Mouse (Mus musculus): ENCODE results near the gene Dnmt1. TPM values are rescaled to one million over a fixed set of nuclear protein-coding genes. Genes with fewer than 3 reads are reported as not detected.

Gene Dnmt1
- 121 and 130 TPM in 2 replicates for total RNA-seq (2012; rRNA removed)
- 84.8 and 89.9 TPM in 2 replicates for total RNA-seq (2014; rRNA removed)
- 145 and 190 TPM in 2 replicates for polyA plus RNA-seq (2012; ENCODE audit: insufficient read length, low read depth)

GRCm38 (mm10) chr9:20959430-20959938, at the start of gene Dnmt1:
TSS of gene Dnmt1 (minus strand) at chr9:20959888.
- Histone ChIP-seq H3K79me2 (replicated peaks; ENCODE audit: control insufficient read depth, extremely low read depth, insufficient read depth, poor library complexity, severe bottlenecking) (no peaks in the 10 kb centered on the region), H3K9me3 (replicated peaks; ENCODE audit: low read length) (no peaks in the 10 kb centered on the region), H3K4me1 (ENCODE audit: control insufficient read depth in 1 of 2, insufficient read depth in 2 of 2) (peaks cover 0 to 6% of the 10 kb centered on the region in 2 experiments; a peak in 3 of 4 replicates), H3K27ac (ENCODE audit: insufficient read depth, low read depth) (no peak within 1 kb of the TSS), H3K27me3 (replicated peaks) (no peaks in the 10 kb centered on the region), H3K9ac (ENCODE audit: insufficient read depth, low read depth) (no peak within 1 kb of the TSS), H3K4me3 (replicated peaks in 1 of 3; ENCODE audit: low read depth in 2 of 3, low read length in 2 of 3, poor library complexity in 1 of 3) (no peak within 1 kb of the TSS), H3K36me3 (replicated peaks in 1 of 2; ENCODE audit: control insufficient read depth in 1 of 2, insufficient read depth in 1 of 2, low read length in 1 of 2) (no peaks in the 10 kb centered on the region), H3K4me2 (ENCODE audit: insufficient read depth, low read depth, poor library complexity, severe bottlenecking) (no peak within 1 kb of the TSS)
- TF ChIP-seq MXI1 (IDR thresholded peaks at IDR 0.05; ENCODE audit: low read depth, low read length) (no peak), MEF2A (IDR thresholded peaks at IDR 0.05; ENCODE audit: borderline replicate concordance, low read depth, low read length) (no peak), SIN3A (IDR thresholded peaks at IDR 0.05; ENCODE audit: low read length) (no peak), SMC3 (IDR thresholded peaks at IDR 0.05; ENCODE audit: low read depth, low read length) (no peak), CHD1 (IDR thresholded peaks at IDR 0.05; ENCODE audit: low read depth, low read length) (no peak), RAD21 (IDR thresholded peaks at IDR 0.05; ENCODE audit: low read depth, low read length) (no peak), MAZ (IDR thresholded peaks at IDR 0.05; ENCODE audit: low read depth, low read length) (no peak), NRF1 (IDR thresholded peaks at IDR 0.05; ENCODE audit: low read depth, low read length) (no peak)
- in situ Hi-C loops (cut with MboI; ENCODE audit: low pct_ligation_motif_present, low pct_unique_long_range_greater_than_20kb, low sequenced_read_pairs) (no loop called here), dilution Hi-C loops (cut with MboI; ENCODE audit: extremely low pct_ligation_motif_present, extremely low pct_unique_long_range_greater_than_20kb, low sequenced_read_pairs) (no loop called here)
- no peak for DNase-seq (ENCODE audit: extremely low read depth)

- H3K9me3 ChIP-seq (replicated peaks; ENCODE audit: low read length): no peaks in the 10 kb centered on the region
- H3K4me2 ChIP-seq (ENCODE audit: insufficient read depth, low read depth, poor library complexity, severe bottlenecking): no peak overlapping the region
- no peak for DNase-seq (ENCODE audit: extremely low read depth)
- TF ChIP-seq RAD21 (IDR thresholded peaks at IDR 0.05; ENCODE audit: low read depth, low read length) (peak; percentile 20), POLR2AphosphoS2 (IDR thresholded peaks at IDR 0.05; ENCODE audit: low read depth, low read length) (no peak), SMC3 (IDR thresholded peaks at IDR 0.05; ENCODE audit: low read depth, low read length) (peak; percentile 36; the same call in 1 of the 2 replicates), HCFC1 (IDR thresholded peaks at IDR 0.05; ENCODE audit: low read depth, low read length) (no peak), NELFE (IDR thresholded peaks at IDR 0.05; ENCODE audit: low read depth, low read length) (no peak), MAFK (IDR thresholded peaks at IDR 0.05; ENCODE audit: insufficient replicate concordance, low read length) (no peak), MXI1 (IDR thresholded peaks at IDR 0.05; ENCODE audit: low read depth, low read length) (no peak), CTCF (conservative IDR thresholded peaks at IDR 0.05 in 1 of 2, IDR thresholded peaks at IDR 0.05 in 1 of 2; ENCODE audit: low read depth in 2 of 2, low read length in 2 of 2) (peak in 1 of 2 experiments; percentile 51; a peak in 2 of 4 replicates), E2F4 (IDR thresholded peaks at IDR 0.05; ENCODE audit: insufficient replicate concordance, low read depth, low read length) (no peak), EP300 (IDR thresholded peaks at IDR 0.05; ENCODE audit: low read length) (no peak), UBTF (IDR thresholded peaks at IDR 0.05; ENCODE audit: low read depth, low read length) (no peak), SIN3A (IDR thresholded peaks at IDR 0.05; ENCODE audit: low read length) (no peak), JUN (IDR thresholded peaks at IDR 0.05; ENCODE audit: insufficient read depth, low read depth, low read length) (no peak), ELF1 (IDR thresholded peaks at IDR 0.05; ENCODE audit: low read depth, low read length) (no peak), RCOR1 (conservative IDR thresholded peaks at IDR 0.05; ENCODE audit: low read depth, low read length) (no peak)
- H3K4me1 ChIP-seq (ENCODE audit: control insufficient read depth in 1 of 2, insufficient read depth in 2 of 2): peaks cover 2 to 10% of the 10 kb centered on the region in 2 experiments; a peak in 3 of 4 replicates
- no peak overlapping the region for H3K27ac ChIP-seq (ENCODE audit: insufficient read depth, low read depth)
- H3K79me2 ChIP-seq (replicated peaks; ENCODE audit: control insufficient read depth, extremely low read depth, insufficient read depth, poor library complexity, severe bottlenecking): peaks cover 11% of the 10 kb centered on the region
- dilution Hi-C loops (cut with MboI; ENCODE audit: extremely low pct_ligation_motif_present, extremely low pct_unique_long_range_greater_than_20kb, low sequenced_read_pairs) (no loop called here), in situ Hi-C loops (cut with MboI; ENCODE audit: low pct_ligation_motif_present, low pct_unique_long_range_greater_than_20kb, low sequenced_read_pairs) (no loop called here)
- peaks cover 42 to 49% of the 10 kb centered on the region in 2 experiments for H3K36me3 ChIP-seq (replicated peaks in 1 of 2; ENCODE audit: control insufficient read depth in 1 of 2, insufficient read depth in 1 of 2, low read length in 1 of 2)
- no peaks in the 10 kb centered on the region for H3K27me3 ChIP-seq (replicated peaks)
- H3K9ac ChIP-seq (ENCODE audit: insufficient read depth, low read depth): no peak overlapping the region
- H3K4me3 ChIP-seq (replicated peaks in 1 of 3; ENCODE audit: low read depth in 2 of 3, low read length in 2 of 3, poor library complexity in 1 of 3): no peak overlapping the region
Measured at GRCm38 (mm10) chr9:21008007-21008406, 48.3 kb upstream of the Dnmt1 start.

Data from CH12.LX (cell line).